Mouse (Mus musculus) left cerebral cortex, postnatal 10 days (tissue): ENCODE results near the gene Bcas3. TPM values are rescaled to one million over a fixed set of nuclear protein-coding genes. Genes with fewer than 3 reads are reported as not detected.

Experiments
- DNase-seq, 2 experiments: peaks; one replicate each; pipeline ENCODE4 v3.0.0; 2021 to 2022; ENCODE audit warnings: low spot score in 2 of 2, mixed read lengths in 1 of 2; ENCODE audit errors: extremely low spot score in 1 of 2
- intact Hi-C: fragments of 180-260 bp; cut with DNase I; formaldehyde crosslinking; loops from one replicate; pipeline ENCODE4 v1.15.1; 2025
- total RNA-seq, 2 experiments: library from RNA; stranded (reverse); gene quantifications; 2 replicates each; pipeline ENCODE4 v1.2.3; 2021

Gene Bcas3
- total RNA-seq, 2 experiments from 2014 or later, result 49.2 to 61.1 TPM

DNA sequence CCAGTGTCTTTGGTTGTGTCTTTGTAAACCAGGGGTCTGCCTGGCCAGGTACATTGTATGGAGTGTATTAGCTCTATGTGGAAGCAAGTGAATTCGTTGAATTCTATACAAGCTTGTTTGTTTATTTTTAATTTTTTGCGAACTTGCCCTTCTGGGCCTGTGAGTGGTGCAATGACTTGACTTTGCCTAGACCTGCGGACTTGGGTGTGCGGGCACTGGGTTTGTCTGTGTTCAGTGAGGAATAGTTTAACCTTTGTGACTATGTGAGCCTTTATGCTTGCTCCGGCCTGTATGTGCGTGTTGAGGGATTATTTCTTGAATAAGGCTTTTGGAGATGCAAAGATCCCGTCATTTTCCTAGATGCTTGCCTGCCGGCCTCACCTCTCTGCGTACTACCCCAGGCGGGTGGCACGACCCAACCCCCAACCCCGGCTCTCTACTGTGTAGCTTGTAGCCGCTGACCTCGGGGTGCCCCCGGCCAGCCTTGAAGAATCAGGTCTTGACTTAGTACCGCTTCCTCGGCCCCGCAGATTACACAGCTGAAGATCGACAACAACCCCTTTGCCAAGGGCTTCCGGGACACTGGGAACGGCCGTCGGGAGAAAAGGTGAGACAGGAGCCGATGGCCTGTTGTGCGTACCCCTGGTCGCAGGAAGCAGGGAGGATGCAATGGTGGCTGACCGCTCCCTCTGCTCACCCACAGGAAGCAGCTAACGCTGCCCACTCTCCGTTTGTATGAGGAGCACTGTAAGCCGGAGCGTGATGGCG lies 483.7 kb downstream of the Bcas3 start:
- intact Hi-C loops, result loop anchor here (2.0 to 5.0 kb wide), 2 partner anchors 52 to 1314 kb away; no protein-coding TSS in a partner anchor
- no peak for DNase-seq

DNA sequence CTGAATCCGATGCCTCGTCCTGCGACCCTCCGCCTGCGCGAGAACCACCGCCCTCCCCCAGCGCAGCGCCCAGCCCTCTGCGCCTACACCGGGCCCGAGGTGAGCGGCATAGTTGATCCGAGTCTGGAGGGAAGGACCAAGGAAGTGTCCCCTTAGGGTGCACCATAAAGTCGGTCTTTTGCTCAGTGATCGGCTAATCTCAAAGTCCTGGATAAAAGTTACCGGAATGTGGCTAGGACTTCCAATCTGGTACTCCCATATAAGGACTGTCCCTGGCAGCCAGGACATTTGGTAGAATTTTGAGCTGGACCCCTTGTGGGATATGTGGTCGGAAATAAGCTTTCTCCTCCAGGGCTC lies 484.3 kb downstream of the Bcas3 start:
- DNase-seq, result no peak
- intact Hi-C loops, result loop anchor here (2.0 to 5.0 kb wide), 2 partner anchors 52 to 1315 kb away; no protein-coding TSS in a partner anchor

DNA sequence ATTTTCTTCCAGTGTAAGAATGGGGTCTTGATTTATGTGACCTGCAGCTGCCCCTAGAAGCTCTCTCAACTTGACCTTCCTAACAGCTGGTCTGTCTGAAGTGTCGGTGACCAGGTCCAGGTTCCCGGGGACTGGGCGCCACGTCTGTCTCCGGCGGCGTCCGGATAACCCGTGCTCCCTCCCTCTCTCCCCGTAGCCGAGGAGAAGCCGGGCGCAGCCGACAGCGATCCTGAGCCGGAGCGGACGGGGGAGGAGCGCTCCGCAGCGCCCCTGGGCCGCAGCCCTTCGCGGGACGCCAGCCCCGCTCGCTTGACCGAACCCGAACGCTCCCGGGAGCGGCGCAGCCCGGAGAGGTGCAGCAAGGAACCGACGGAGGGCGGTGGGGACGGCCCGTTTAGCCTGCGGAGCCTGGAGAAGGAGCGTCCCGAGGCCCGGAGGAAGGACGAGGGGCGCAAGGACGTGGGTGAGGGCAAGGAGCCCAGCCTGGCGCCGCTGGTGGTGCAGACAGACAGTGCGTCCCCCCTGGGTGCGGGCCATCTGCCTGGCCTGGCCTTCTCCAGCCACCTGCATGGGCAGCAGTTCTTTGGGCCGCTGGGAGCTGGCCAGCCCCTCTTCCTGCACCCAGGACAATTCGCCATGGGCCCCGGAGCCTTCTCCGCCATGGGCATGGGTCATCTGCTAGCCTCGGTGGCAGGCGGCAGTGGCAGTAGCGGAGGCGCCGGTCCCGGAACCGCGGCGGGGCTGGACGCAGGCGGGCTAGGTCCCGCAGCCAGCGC lies 484.9 kb downstream of the Bcas3 start:
- DNase-seq, result no peak
- intact Hi-C loops, result loop anchor here (2.0 to 5.0 kb wide), 2 partner anchors 51 to 1316 kb away; no protein-coding TSS in a partner anchor

DNA sequence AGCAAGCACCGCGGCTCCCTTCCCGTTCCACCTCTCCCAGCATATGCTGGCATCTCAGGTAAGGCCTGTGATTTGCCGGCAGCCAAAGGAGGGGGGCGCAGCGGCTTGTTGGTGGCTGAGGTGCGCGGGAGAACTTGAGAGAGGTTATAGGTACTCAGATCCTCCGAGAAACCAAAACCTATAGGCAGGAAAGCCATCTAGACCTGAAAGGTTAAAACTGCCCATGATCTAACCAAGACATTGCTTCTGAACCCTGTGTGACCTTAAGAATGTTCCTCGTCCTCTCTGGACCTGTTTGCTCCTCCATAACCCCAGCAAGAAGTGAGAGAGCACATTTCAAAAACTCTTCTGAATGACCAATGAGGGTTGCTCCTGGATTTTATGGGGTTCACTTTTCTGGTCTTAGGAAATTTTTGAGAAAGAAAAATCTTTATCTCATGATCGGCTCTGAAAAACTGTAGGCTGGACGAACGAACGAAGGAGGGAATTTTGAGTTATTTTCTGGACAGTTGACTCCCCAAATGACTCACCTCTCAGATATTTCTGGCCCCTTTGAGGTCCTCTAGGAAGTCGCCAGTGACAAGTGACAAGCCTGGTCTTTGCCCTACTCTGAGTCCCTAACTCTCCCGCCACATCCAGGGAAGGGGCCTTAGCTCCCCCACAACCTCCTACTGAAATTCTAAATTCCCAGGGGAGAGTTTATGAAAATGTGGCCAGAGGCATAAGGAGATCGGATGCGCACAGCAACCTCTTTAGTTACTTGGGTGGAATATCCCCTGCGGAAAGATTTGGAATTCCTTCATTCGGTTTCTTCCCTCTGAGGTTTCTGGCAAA lies 485.7 kb downstream of the Bcas3 start:
- intact Hi-C loops, result loop anchor here (5.0 kb wide), 1 partner anchor 1316 kb away; no protein-coding TSS in a partner anchor
- no peak for DNase-seq

DNA sequence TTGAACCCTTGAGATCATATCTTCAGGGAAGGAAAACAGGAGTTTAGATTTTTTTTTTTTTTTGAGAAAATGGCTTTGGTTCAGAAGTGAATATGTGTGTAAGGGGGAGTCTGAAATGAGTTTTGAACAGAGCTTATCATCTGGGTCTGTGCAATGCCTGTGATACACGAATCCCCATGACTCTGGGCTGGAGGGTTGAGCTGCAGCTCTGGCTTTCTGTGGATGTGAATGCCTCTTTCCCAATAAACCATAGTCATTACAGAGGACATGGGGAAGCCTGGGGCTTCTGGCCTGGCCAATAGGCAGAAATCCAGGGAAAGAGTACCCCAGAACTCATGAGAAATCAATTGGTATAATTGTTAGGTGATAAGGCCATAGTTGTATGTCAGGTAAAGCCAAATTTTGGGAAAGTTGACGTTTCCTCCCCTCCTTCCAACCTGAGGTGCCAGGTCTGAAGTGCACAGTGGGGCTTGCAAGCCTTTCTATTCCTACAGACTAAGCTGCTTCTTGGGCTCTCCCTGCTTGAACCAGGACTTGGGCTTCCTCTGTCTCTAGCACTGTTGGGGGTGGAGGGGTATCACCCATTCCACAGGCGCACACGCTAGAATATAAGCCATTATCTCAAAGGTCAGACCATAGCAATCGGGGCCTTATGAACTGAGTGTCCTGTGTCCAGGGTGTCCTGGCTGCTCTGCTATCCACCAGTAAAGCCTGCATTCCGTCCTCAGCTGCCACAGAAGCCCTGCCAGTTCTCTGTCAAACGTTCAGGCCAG lies 486.5 kb downstream of the Bcas3 start:
- DNase-seq, result no peak
- intact Hi-C loops, result loop anchor here (5.0 kb wide), 3 partner anchors 367 to 1317 kb away; no protein-coding TSS in a partner anchor

DNA sequence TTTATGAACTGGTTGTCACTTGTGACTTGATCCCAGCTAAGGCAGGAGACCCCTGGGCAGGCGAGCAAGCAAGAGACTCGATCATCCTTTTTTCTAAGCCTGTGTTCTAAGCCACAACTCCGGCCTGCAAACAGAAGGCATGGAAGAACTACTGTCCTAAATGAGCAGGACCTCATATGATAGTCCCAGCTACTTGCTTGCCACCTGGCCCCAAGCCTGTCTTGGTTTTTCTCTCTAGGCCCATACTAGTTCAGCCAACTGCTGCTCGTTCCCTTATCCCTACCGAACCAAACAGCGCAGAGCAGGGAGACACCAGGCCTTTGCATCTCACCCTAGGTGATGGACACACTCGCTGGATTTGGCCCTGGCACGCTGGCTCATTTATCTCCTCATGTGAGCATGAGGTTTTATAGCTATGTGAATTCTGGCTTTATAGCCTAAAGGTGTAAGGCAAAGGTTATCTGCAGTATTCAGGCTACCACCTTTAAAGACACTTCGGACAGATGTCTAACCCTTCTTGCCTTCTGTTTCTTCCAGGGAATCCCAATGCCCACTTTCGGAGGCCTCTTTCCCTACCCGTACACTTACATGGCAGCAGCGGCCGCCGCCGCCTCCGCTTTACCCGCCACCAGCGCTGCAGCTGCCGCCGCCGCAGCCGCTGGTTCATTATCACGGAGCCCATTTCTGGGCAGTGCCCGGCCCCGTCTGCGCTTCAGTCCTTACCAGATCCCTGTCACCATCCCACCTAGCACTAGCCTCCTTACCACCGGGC lies 487.2 kb downstream of the Bcas3 start:
- no peak for DNase-seq
- intact Hi-C loops, result loop anchor here (5.0 kb wide), 2 partner anchors 368 to 458 kb away; no protein-coding TSS in a partner anchor

DNA sequence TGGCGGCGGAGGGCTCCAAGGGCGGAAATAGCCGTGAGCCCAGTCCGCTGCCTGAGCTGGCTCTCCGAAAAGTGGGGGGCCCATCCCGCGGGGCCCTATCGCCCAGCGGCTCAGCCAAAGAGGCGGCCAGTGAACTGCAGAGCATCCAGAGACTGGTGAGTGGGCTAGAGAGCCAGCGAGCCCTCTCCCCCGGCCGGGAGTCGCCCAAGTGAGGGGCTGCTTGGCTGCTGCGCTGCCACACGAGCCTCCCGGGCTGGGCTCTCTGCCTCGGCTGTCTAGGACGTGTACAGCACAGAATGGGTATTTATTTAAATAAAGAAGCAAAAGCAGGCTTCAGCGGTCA lies 487.8 kb downstream of the Bcas3 start:
- intact Hi-C loops, result loop anchor here (5.0 kb wide), 2 partner anchors 368 to 458 kb away; no protein-coding TSS in a partner anchor

DNA sequence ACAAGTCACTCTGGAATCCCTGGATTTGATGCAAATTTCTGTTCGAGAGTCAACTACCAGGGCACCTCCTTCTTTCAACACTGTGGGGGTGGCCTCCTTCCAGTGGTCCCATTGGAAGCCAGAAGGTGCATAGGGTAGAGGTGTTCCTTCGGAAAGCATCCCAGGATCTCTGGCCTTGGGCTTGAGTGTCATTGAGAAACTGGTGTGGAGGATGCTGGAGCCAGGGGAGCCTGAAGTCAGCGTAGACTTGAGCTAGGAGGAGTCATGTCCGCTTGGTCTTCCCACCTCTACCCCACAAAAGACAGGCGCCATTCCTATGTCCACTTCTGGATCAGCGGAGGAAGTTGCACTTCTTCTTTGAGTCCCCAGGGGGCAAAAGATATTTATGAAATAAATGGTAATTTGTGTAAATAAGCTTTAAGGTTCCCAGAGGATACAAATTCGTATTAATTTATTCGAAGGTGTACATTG lies 488.3 kb downstream of the Bcas3 start:
- DNase-seq, result no peak
- intact Hi-C loops, result loop anchor here (5.0 kb wide), 2 partner anchors 369 to 459 kb away; no protein-coding TSS in a partner anchor

More for the DNA sequence above, 487.8 kb downstream of the Bcas3 start:
- DNase-seq, result no peak

DNA sequence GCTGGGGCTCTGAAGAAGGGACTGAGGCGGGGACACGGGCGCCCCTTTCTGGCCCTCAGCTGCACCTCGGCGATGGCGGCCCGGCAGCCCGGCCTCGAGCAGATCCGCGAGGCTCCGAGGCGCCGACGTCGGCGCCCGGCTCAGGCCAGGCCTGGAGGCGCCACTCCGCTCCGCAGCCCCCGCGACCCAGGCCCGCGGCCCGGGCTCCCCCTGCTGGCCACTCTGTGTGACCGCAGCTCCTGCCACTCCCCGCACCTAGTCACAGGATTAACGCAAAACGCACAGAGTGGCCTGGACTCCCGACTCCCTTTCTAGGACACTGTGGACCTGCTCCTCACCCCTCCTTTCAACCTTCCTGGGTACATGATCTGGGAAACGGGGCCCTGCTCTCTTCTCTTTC lies 489.0 kb downstream of the Bcas3 start:
- DNase-seq, result peak in 1 of 2 experiments; percentile 77
- intact Hi-C loops, result loop anchor here (5.0 kb wide), 2 partner anchors 370 to 460 kb away; no protein-coding TSS in a partner anchor

DNA sequence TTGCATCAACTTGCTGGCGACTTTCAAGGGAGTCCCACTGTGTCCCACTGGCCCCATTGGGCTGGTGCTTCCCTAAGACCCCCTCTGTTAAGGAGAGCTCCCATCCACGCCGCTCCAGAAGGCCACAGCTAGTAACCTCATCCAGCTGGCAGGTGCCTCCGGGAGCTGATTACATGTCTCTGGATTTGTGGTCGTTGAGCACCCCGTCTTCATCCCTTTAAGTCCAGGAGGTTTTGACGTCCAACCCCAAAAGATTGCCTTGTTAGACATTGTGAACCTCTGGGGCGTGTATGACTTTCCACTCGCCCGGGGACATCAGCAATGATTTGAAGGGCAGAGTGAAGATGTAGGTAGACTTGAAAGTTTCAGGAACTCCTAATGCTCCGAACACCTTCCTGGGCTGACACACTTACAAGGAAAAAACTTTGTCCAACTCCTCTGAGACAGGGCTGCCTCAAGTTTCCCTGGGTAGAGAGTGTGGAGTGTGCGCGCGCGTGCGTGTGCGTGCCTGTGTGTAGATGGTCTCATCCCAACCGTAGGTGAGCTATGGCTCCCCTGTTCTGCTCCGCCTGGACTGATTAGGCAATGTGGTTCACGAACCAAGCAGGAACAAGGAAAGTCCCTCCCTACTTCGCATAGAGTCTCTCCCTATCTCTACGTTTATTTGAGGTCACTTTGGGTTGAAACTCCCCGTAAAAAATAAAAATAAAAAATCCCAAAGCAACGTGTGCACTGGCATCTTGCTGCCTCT lies 489.8 kb downstream of the Bcas3 start:
- no peak for DNase-seq
- intact Hi-C loops, result loop anchor here (5.0 kb wide), 2 partner anchors 370 to 460 kb away; no protein-coding TSS in a partner anchor

DNA sequence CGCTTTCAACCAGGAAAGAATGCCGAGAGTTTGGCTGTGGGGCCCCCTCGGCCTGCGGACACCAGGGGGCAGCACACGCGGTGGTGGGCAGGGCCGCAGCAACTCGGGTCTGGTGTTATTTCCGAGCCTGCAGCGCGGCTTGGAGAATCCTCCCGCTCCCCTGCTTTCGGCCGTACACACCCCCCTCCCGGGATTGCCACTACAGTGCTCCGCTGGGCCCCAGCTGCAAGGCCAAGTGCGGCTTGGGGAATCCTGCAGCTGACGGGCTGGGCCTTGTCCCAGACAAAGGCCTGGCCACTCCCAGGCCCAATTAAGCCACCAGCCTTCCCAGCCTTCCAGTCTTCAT lies 490.4 kb downstream of the Bcas3 start:
- peak in 1 of 2 experiments; percentile 83 for DNase-seq
- intact Hi-C loops, result loop anchor here (5.0 kb wide), 2 partner anchors 371 to 461 kb away; no protein-coding TSS in a partner anchor

DNA sequence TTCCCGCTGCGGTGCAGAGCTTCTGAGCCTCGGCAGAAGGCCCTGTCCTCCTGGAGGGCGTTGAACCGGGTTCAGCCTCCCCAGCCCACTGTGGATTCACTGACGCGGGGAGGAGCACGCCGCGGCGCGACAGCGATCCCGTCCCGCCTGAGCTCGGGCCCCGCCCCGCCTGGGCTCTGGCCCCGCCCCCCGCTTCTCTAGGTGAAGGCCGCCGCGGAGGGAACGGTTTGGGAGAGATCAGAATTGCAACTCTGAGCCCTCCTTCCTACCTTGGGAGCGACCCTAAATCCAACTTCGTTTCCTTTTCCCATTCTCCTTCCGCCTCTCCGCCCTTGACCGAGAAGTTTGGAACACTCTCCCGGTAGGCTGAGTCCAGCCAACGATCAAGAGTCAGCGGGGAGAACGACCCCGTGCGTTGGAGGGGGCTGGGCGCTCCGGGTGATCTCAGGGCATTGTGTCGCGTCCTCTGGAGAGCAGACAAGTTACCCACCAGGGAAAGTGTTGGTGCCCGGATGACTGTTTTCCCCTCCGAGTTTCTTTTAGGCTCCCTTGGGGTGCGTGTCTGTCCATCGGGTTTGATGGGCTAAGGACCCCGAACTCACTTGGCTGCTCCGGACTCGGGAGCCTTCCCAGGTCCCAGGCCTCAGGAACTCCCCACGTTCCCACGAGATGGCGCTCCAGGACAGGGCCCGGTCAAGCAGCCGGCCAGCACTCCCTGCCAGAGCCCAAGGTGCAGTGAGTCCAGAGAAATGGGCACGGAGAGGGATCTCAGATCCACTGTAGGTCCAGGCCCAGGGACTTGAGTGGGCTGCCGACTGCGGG lies 491.4 kb downstream of the Bcas3 start:
- intact Hi-C loops, result loop anchor here (5.0 kb wide), 2 partner anchors 372 to 462 kb away; no protein-coding TSS in a partner anchor
- peak; percentile 54 to 89 for DNase-seq

DNA sequence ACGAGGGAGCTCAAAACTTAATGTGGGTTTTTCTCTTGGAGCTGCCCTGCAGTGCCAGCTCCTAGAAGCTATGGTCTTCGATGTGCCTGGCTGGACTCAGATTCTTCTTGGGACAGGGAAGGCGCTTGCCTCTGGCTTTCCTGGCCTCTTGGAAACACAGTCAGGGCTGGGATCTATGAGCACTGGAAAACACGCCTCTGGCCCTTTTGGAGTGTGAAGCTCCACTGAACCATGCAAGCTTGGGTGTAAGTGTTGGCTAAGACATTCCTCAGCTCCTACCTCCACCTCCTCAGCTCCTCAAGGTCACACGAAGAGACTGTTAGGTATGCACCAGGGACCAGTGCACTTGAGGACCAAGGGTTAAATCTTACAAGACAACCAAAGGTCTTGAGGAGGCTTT lies 492.0 kb downstream of the Bcas3 start:
- intact Hi-C loops, result loop anchor here (5.0 kb wide), 5 partner anchors 127 to 463 kb away; no protein-coding TSS in a partner anchor
- no peak for DNase-seq

DNA sequence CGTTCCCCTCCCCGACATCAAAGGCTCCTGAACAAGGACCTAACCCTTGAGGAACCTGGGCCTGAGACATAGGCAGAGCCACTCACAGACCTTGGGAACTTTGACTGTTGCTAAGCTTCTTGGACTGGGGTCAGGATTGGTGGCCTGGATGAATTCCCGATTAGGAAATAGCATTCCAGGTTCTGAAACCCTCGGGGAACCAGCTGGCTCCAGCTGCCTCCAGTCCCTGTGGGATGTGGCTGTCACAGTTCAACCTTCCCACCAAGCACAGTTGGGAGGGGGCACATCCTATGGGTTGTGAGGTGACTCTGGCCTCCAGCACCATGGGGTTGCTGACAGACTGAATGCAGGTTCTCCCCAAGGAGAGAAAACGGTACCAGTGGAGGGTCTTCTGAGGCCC lies 493.0 kb downstream of the Bcas3 start:
- DNase-seq, result no peak
- intact Hi-C loops, result loop anchor here (5.0 kb wide), 3 partner anchors 126 to 326 kb away; no protein-coding TSS in a partner anchor

DNA sequence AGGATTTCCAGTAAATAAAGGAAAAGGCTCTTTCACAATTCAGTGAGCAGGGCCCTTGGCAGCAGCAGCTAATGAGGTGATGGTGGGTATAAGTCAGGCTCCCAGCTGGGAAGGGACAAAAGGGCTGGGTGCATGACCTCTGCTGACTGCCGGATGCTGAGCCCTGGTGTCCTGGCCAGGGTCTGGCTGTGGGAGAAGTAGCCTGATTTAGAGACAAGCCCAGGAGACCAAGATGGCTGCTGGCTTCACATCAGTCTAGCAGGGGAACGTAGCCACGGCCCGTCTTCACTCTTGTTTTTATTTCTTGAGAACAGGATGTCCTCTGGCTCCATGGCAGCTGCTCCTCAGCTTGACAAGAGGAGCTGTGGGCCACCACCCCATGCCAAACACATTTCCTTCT lies 493.5 kb downstream of the Bcas3 start:
- intact Hi-C loops, result loop anchor here (5.0 kb wide), 3 partner anchors 126 to 326 kb away; no protein-coding TSS in a partner anchor
- no peak for DNase-seq
